Mouse (Mus musculus) hindbrain, embryonic 11.5 days (tissue): Measurements from ENCODE around the gene Surf4. TPM values are rescaled to one million over a fixed set of nuclear protein-coding genes. Genes with fewer than 3 reads are reported as not detected.

Experiments used
- ATAC-seq: fragments of 200-750 bp; cut with Nextera tagmentation; 2 replicates; pipeline ENCODE4 v1.8.0; 2017; ENCODE audit warnings: mild to moderate bottlenecking, moderate TSS enrichment, moderate library complexity; ENCODE audit not compliant: low FRiP score
- DNase-seq: peaks from one replicate; pipeline ENCODE4 v3.0.0-alpha.2; 2015; ENCODE audit warnings: low spot score
- H3K27ac ChIP-seq: fragments of 300-500 bp; sonication (generic); 2 replicates; pipeline ENCODE4 v1.5.1; 2014; ENCODE audit warnings: mild to moderate bottlenecking, low read depth, low read length
- H3K27me3 ChIP-seq: fragments of 300-500 bp; sonication (generic); 2 replicates; pipeline ENCODE4 v1.6.1; 2014; ENCODE audit warnings: mild to moderate bottlenecking, low read length, moderate library complexity, mixed read lengths; ENCODE audit not compliant: control insufficient read depth, insufficient read depth
- H3K36me3 ChIP-seq: fragments of 300-500 bp; sonication (generic); 2 replicates; pipeline ENCODE4 v1.6.1; 2014; ENCODE audit warnings: mild to moderate bottlenecking, low read length, moderate library complexity, mixed read lengths; ENCODE audit not compliant: control insufficient read depth, insufficient read depth
- H3K4me1 ChIP-seq: fragments of 300-500 bp; sonication (generic); replicated peaks from 2 replicates; pipeline ENCODE4 v1.6.1; 2014; ENCODE audit warnings: low read length, mixed read lengths; ENCODE audit not compliant: control insufficient read depth, insufficient read depth
- H3K4me2 ChIP-seq: fragments of 300-500 bp; sonication (generic); replicated peaks from 2 replicates; pipeline ENCODE4 v1.6.1; 2014; ENCODE audit warnings: mild to moderate bottlenecking, low read depth, low read length
- H3K4me3 ChIP-seq: fragments of 300-500 bp; sonication (generic); 2 replicates; pipeline ENCODE4 v1.5.1; 2014; ENCODE audit warnings: low read depth, low read length
- H3K9ac ChIP-seq: fragments of 300-500 bp; sonication (generic); 2 replicates; pipeline ENCODE4 v1.6.1; 2014; ENCODE audit warnings: low read depth, low read length
- H3K9me3 ChIP-seq: fragments of 300-500 bp; sonication (generic); 2 replicates; pipeline ENCODE4 v1.6.1; 2016; ENCODE audit warnings: low read length; ENCODE audit not compliant: control insufficient read depth
- WGBS: fragments of 180-500 bp; shearing (Covaris S2); extraction: QIAGEN DNeasy Blood & Tissue Kit; methylation state at CpG from one replicate; pipeline ENCODE4 v1.1.7; 2014; 5-methylcytosine and 5-hydroxymethylcytosine counted together
- polyA plus RNA-seq: library from polyadenylated mRNA; unstranded; fragments of >200 nt; fragmentation: Nextera tagmentation; extraction: Ambion mirVana; gene quantifications from 2 replicates; pipeline ENCODE4 v1.2.1, GENCODE M21; 2014

The Surf4 gene
- polyA plus RNA-seq: 140 and 143 TPM in 2 replicates

DNA sequence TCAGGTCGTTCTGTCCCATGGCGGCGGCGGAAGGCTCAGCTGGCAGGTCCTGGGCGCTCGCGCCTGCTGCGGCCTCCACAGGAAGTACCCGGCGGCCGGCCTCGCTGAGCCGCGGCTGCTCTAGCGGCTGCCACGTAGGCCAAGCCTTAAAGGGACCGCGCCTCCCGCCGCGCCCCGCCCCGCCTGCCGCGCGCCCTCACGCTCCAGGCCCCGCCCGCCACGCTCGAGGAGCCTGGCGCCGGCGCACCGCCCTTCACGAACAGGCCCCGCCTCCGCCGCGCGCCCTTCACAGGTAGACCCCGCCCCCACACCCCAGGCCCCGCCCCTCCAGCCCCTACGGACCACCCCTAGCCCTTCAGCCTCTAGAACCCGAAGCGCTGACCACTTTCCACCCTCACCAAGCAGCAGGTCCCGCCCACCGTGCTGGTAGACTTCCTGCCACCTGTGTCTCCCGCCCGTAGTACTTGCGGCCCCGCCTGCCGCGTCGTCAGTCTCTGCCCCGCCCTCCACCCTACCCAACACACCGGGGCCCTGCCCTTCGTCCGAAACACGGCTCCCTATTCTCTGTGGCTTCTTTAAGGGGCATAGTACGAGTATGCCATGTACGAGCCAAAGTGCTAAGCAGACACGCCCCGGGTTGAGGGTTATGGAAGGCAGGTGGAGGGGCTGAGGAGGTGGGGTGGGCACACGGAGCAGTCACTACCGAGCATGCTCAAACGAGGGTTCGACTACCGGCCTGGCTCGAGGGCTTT lies at the start of gene Surf4, which contains the start of gene Stkld1:
Gene Surf4, minus strand, starts transcription at position 625 of the 752 bp plus-strand sequence.
Gene Stkld1, plus strand, starts transcription at position 744 of the 752 bp plus-strand sequence.
- no peaks in the 10 kb centered on the region for H3K4me1 ChIP-seq
- WGBS: 3% methylated on average over 39 of the region's 70 CpGs
- H3K4me2 ChIP-seq: peak within 1 kb of the TSS; percentile 82
- H3K36me3 ChIP-seq: 0 out of 2 replicates have a peak, but pooled peaks cover 2% of the 10 kb centered on the region
- H3K4me3 ChIP-seq: peak within 1 kb of the TSS; percentile 98
- H3K9me3 ChIP-seq: no peaks in the 10 kb centered on the region
- no peaks in the 10 kb centered on the region for H3K27me3 ChIP-seq
- peak within 1 kb of the TSS; percentile 66 for H3K27ac ChIP-seq
- DNase-seq: peak; percentile 96
- peak; percentile 96 for ATAC-seq
- H3K9ac ChIP-seq: peak within 1 kb of the TSS; percentile 96

DNA sequence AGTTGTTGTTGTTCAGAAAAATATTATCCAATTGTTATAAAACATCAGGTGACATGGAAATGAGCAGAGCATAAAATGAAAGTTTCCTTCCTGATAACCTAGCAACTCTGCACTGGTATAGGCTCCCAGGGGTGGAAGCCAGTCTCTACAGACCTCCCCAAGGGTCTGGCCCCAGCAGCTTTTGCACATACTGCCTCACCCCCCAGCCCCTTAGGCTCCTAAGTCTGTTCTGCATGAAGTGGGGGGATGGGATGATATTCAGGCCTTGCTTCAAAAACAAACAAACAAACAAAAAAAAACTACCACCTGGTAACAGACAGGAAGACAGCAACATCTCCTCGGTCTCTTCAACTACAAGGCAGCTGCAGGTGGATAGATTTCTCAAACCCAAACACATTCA lies 46.6 kb upstream of the Surf4 start:
- WGBS: 80% methylated on average over 1 of the region's 1 CpGs
- no peak for DNase-seq
- H3K4me1 ChIP-seq: no peaks in the 10 kb centered on the region
- H3K4me3 ChIP-seq: no peak overlapping the region
- H3K9ac ChIP-seq: no peak overlapping the region
- H3K9me3 ChIP-seq: no peaks in the 10 kb centered on the region
- H3K27ac ChIP-seq: no peak overlapping the region
- H3K27me3 ChIP-seq: no peaks in the 10 kb centered on the region
- no peaks in the 10 kb centered on the region for H3K36me3 ChIP-seq
- no peak for ATAC-seq
- no peak overlapping the region for H3K4me2 ChIP-seq

DNA sequence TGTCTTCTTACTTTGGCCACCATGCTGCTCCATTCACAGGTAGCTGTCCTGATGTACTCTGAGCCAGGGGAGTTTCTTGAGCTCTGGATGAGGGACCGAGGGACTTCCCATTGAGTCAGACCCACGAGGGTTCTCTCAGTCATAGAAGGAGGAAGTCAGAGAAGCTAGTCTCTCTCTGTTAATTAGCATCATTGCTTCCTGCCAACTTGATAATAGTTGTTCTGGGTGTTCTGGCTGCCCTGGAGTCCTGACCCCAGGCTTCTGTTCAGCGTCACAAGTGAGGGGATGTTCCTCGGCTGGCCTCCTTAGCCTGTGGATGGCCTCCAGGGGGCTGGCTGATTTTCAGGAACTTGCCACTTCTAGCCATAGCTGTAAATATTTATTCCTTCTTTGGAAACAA lies 40.2 kb upstream of the Surf4 start:
- Histone ChIP-seq H3K4me2 (no peak overlapping the region), H3K36me3 (no peaks in the 10 kb centered on the region), H3K4me3 (no peak overlapping the region), H3K4me1 (no peaks in the 10 kb centered on the region), H3K9me3 (no peaks in the 10 kb centered on the region), H3K27me3 (no peaks in the 10 kb centered on the region), H3K9ac (no peak overlapping the region), H3K27ac (no peak overlapping the region)
- DNase-seq: no peak
- ATAC-seq: no peak
- 59% methylated on average over 4 of the region's 4 CpGs for WGBS

DNA sequence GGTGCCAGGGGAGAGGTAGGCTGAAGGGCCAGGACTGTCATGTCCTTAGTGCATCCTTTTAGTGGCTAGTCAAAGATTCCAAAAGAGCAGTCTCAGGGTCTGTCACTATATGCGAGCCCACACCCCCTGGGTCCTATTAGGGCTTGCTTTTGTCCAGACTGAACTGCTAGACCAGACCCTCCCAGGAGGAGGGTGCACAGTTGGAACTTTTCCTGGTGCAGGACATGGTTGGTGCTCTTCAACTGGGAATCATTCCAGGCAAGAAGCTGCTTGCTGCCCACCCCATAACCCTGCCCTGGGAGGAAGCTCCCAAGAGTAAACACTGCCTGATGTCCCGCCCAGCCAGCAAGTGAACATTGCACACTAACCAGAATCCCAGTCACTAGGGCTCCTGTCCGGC lies 39.4 kb upstream of the Surf4 start, which contains the start of gene Adamts13:
Gene Adamts13, plus strand, starts transcription at position 301 of the 400 bp plus-strand sequence.
- Histone ChIP-seq H3K27ac (no peak within 1 kb of the TSS), H3K27me3 (no peaks in the 10 kb centered on the region), H3K4me3 (no peak within 1 kb of the TSS), H3K9me3 (no peaks in the 10 kb centered on the region), H3K36me3 (no peaks in the 10 kb centered on the region), H3K4me2 (no peak within 1 kb of the TSS), H3K9ac (no peak within 1 kb of the TSS), H3K4me1 (no peaks in the 10 kb centered on the region)
- 72% methylated on average over 3 of the region's 3 CpGs for WGBS
- DNase-seq (no peak), ATAC-seq (no peak)

DNA sequence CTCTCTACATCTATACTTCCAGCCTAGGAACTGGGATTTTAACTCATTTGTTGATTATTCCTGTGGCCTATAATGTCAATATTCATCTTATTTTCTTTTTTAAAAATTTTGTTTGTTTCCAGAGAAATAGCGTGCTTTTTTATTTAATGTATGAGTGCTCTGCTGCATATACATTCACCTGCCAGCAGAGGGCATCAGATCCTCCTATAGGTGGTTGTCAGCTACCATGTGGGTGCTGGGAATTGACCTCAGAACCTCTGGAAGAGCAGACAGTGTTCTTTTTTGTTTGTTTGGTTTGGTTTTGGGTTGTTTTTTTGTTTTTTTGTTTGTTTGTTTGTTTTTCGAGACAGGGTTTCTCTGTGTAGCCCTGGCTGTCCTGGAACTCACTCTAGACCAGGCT lies 33.5 kb upstream of the Surf4 start:
- Histone ChIP-seq H3K27ac (no peak overlapping the region), H3K27me3 (no peaks in the 10 kb centered on the region), H3K4me2 (no peak overlapping the region), H3K4me1 (peaks cover 4% of the 10 kb centered on the region; the same call in 1 of the 2 replicates), H3K9me3 (no peaks in the 10 kb centered on the region), H3K4me3 (no peak overlapping the region), H3K36me3 (no peaks in the 10 kb centered on the region), H3K9ac (no peak overlapping the region)
- WGBS: 70% methylated on average over 2 of the region's 2 CpGs
- ATAC-seq (no peak), DNase-seq (no peak)

DNA sequence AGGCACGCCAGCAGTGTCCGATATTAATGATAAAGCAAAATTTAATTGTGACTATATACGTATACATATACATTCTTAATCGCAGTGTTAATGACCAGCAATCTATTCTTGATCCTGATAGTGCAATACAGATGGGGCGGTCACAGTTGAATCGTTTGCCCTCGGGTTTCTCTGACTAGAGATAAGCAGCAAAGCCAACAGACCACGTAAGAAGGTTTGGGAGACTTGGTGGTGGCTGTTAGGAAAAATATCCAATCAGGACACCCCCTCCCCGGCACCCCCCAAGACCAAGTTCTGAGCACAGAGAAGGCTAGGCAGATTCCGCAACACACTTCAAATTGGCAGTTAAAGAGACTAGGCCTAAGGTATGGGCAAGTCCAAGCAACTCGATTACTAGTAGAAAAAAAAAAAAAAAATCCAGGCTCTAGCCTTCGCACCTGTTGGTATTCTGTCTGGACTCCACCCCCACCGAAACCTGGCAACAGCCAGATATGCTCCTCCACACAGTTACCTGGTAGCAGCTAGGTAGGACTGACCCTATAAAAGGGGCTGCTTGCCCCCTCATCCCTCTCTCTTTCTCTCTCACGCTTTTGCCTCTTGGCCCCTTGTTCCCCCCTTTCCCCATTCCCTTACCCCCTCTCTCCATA lies 31.1 kb upstream of the Surf4 start:
- H3K4me2 ChIP-seq: peak overlapping the region; percentile 78
- peak overlapping the region; percentile 99 for H3K27ac ChIP-seq
- H3K4me3 ChIP-seq: peak overlapping the region; percentile 87
- DNase-seq: no peak
- peaks cover 5% of the 10 kb centered on the region for H3K36me3 ChIP-seq
- peaks cover 4% of the 10 kb centered on the region; the same call in 1 of the 2 replicates for H3K4me1 ChIP-seq
- H3K27me3 ChIP-seq: no peaks in the 10 kb centered on the region
- no peaks in the 10 kb centered on the region for H3K9me3 ChIP-seq
- 15% methylated on average over 14 of the region's 14 CpGs for WGBS
- ATAC-seq: peak; percentile 50; the same call in 1 of the 2 replicates
- H3K9ac ChIP-seq: peak overlapping the region; percentile 86

DNA sequence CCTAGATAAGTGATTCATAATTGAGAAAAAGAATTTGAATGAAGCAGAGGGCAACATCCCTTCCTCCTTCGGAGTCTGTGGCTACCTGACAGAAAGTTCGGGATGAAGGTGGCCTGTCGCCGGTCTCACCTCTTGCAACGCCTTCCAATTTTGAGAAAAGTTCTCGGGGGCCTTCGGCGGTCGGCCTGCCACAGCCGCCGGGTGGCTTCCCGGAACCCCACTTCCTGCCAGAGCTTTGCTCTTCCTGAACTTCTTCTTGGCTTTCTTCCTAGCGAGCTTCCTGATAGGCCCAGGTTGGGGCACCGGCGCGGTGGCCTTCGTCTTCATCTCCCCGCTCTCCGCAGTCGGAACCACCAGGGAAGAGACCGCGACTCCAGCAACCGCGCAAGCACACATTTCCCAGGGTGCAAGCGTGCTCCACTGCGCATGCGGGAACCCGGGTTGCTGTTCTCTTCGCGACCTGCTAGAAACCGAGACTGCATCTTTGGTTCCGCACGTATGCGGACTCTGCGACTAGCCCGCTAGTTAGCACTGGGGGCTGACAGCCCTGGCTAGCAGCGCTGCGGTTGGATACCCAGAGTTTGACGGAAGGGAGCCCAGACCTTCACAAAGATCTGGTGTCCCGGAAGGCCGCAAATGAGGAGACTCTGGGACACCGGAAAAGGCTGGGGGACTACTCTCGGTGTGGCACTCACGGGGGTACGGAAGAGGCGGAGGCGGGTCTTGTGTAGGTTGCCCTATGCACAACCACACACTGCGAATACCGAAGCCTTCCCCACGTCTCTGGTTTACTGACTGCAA lies 30.4 kb upstream of the Surf4 start, which contains the start of gene Rexo4:
Gene Rexo4, minus strand, starts transcription at position 464 of the 801 bp plus-strand sequence.
- H3K9me3 ChIP-seq: no peaks in the 10 kb centered on the region
- peak within 1 kb of the TSS; percentile 86 for H3K9ac ChIP-seq
- peaks cover 7% of the 10 kb centered on the region for H3K36me3 ChIP-seq
- no peaks in the 10 kb centered on the region for H3K27me3 ChIP-seq
- DNase-seq (peak; percentile 96), ATAC-seq (peak; percentile 96)
- H3K4me2 ChIP-seq: peak within 1 kb of the TSS; percentile 78
- H3K4me1 ChIP-seq: peaks cover 4% of the 10 kb centered on the region; the same call in 1 of the 2 replicates
- peak within 1 kb of the TSS; percentile 87 for H3K4me3 ChIP-seq
- under 1% methylated on average over 50 of the region's 50 CpGs for WGBS
- peak within 1 kb of the TSS; percentile 99 for H3K27ac ChIP-seq

DNA sequence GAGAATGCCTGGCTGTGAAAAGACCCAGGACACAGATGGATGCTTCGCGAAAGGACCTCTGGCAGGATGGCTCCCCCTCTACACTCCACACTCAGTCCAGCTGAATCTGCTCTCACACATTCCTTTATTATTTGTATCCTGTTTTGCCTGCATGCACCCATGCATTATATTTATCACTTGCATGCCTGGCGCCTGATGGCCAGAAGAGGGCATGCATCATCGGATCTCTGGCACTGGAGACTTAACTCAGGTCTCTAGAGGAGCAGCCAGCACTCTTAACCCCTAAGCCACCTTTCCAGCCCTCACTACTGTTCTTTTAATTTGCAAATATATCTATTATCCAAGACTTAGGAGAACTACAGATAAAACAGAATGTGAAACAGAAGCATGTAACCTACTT lies 27.0 kb upstream of the Surf4 start:
- H3K9ac ChIP-seq: no peak overlapping the region
- DNase-seq: no peak
- WGBS: 80% methylated on average over 4 of the region's 4 CpGs
- H3K9me3 ChIP-seq: no peaks in the 10 kb centered on the region
- no peak overlapping the region for H3K27ac ChIP-seq
- H3K27me3 ChIP-seq: no peaks in the 10 kb centered on the region
- H3K36me3 ChIP-seq: peaks cover 9% of the 10 kb centered on the region
- ATAC-seq: no peak
- H3K4me3 ChIP-seq: no peak overlapping the region
- peaks cover 4% of the 10 kb centered on the region; the same call in 1 of the 2 replicates for H3K4me1 ChIP-seq
- no peak overlapping the region for H3K4me2 ChIP-seq
